Mouse (Mus musculus) neural tube, embryonic 10.5 days (tissue): ENCODE results near the gene Thap11.

Experiments
- DNase-seq: peaks from one replicate; pipeline ENCODE4 v3.0.0-alpha.2; 2017; ENCODE audit warnings: low spot score; ENCODE audit errors: extremely low spot score

Thap11 gene

GRCm38 (mm10) chr8:105900180-105900940, 45.4 kb downstream of the Thap11 start, which contains the start of gene Pskh1:
TSS of gene Pskh1 (plus strand) at chr8:105900441.
- peak; percentile 97 for DNase-seq

- DNase-seq, result no peak
Observed at GRCm38 (mm10) chr8:105900941-105901616, 46.1 kb downstream of the Thap11 start.
